Mouse (Mus musculus) mesoderm, embryonic 11.5 days (tissue): ENCODE data around the gene Col24a1.
"Not testable (repeated sequence)": the region's sequence is repeated elsewhere in the genome, so short reads cannot be mapped to it uniquely, and the experiment has no call there.

ENCODE experiments used
- DNase-seq: peaks from one replicate; pipeline ENCODE4 v3.0.0-alpha.2; 2012; ENCODE audit warnings: low read depth, low spot score

Gene Col24a1

DNA sequence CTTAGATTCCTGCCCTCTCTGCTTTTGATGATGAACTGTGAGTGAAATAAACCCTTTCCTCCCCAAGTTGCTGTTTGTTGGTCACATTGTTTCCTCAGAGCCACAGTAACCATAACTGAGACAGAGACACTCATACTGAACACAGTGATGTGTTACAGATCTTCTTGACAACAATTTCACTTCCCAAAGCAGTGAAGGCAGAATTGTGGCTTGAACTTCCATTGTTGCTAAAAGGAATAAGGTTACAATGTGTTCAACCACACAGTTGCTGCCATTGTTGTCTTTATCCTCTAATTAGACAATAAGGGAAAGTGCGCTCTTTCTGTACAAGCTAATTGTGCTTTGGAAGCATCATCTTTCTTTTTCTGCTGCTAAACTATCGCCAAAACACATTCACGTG is 61.7 kb downstream of the Col24a1 start:
- no peak for DNase-seq

DNA sequence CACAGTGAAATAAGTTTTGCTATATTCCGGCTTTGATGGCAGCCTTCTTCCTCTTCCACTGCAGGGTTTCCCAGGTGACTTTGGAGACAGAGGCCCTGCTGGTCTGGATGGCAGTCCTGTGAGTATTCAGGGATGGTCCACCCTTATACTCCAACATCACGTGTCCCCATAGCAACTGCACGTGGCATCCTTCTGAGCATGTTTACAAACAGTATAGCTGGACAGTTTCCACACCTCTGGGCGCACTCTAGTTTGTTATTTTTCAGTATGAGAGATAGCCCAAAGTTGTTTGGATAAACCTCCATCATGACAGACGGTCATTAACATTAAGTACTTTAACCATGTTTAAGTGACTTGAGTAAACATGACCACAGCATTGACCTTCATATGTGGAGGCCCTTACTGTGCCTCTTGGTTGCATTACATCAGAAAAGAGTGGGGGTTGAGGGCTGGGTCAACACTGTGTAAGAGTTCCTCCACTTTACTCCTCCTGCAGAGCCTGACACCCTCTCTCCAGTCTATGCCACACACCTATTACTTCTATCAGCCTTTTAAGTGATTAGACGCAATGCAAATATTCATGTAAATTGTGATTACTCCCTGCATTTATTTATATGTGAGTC is 64.7 kb downstream of the Col24a1 start:
- DNase-seq: no peak

DNA sequence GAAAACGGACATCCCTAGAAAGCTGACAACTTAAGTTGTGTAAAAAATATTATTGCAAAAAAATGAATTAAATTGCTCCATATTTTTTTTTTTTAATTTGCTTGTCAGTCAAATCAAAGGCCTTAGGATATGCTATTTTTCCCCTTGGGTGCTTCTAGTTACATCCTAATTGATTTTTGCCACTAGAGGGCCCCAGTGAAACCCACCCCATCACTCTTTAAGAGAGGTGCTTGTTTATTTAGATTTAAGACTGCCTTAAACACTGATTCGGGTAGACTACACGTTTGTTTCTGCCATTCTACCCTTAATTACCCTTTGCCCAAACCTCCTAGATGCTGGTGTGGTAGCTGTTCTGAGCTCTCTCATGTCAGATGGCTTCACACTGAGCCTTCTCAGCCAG is 73.0 kb downstream of the Col24a1 start:
- DNase-seq: peak; percentile 9

DNA sequence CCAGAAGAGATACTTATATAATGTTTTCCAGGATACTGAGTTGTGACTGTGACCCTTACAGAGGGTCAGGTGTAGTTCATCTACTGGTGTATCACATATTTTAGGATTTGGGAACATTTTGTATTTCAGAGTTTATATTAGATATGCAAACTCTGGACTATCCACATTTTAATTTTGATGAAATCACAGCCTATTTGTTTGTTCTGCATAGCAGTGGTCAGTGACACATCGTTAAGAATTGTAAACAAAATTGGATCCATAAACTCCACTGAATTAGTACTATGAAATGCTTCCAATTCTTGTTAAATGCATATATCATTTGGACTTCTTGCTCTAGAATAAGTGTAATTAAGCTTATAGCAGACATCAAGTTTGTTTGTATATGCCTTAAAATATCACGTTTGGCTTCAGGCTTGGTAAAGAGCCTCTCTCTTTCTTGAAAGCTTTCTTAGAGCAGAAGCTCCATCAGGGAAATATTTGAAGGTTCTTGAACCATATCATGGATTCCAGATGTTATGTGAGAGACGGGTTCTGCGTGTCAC is 75.0 kb downstream of the Col24a1 start:
- DNase-seq: no peak

DNA sequence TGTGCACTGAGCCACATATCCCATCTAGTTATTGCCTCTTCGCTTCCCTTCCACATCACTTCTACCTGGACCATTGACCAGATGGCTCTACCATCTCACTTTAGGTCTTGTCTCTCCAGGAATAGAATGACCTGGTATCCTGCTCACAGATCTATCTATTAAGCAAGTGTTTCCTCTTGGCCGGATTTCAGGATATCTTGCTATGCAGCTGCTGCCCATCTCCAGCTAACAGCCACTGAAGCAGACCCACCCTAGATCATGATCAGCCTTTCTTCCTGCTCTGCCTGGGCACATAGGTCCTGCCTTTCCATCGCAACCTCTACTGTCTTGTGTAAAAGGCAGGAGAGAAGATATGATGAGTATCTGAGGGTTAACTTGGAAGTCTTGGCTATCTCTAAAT is 84.0 kb downstream of the Col24a1 start:
- DNase-seq: no peak

DNA sequence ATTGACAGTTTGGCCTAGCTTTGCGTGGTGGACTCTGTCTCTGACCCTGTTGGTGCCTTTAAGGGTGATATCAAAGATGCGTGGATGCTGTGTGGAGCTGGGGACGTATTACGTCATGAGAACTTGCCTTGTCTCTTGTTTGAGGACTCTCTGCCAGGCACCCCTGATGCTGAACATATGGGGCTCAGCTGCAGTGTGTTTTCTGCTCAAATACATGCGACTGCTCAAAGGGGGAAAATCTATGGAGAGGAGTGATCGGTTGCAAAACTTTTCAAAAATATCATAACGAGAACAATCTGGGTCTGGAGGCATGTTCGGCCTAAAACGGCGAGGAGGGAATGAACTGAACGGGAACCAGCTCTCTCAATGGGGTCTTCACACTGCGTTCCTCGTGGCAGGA is 90.8 kb downstream of the Col24a1 start:
- no peak for DNase-seq

DNA sequence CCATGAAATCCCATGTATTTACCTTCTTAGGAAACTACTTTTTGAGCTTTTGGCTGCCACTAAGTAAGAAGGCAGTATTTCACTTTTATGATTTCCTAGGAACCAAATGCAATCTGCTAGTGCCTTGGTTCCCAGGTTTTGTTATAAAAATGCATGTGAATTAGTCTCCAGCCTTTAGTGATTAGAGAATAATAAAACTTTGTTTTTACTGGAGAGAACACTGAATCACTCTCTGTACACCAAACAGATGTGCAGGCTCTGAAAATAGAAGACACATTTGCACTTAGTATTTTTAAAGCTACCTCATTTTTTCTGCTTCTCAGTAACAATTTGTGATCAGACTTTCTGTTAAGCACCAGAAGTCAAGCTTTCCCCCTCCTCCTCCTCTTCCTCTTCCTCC is 94.2 kb downstream of the Col24a1 start:
- no peak for DNase-seq

DNA sequence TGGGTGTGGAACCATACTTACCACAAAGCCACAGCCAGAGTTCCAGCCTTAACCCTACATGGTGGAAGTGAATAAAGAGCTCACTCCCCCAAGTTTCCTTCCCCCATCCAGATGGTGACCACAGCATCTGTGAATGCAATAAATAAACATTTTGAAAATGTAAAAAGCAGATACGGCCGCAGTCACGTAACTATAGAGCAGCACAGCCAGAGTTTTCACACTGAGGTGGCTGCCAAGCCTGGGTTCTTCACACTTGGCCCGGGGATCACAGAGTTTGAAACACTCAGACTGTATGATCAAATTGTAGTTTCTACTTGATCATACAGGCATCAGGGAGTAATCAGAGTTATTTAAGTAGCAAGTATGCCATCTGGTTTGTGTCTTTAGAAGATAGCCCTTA is 98.4 kb downstream of the Col24a1 start:
- no peak for DNase-seq

DNA sequence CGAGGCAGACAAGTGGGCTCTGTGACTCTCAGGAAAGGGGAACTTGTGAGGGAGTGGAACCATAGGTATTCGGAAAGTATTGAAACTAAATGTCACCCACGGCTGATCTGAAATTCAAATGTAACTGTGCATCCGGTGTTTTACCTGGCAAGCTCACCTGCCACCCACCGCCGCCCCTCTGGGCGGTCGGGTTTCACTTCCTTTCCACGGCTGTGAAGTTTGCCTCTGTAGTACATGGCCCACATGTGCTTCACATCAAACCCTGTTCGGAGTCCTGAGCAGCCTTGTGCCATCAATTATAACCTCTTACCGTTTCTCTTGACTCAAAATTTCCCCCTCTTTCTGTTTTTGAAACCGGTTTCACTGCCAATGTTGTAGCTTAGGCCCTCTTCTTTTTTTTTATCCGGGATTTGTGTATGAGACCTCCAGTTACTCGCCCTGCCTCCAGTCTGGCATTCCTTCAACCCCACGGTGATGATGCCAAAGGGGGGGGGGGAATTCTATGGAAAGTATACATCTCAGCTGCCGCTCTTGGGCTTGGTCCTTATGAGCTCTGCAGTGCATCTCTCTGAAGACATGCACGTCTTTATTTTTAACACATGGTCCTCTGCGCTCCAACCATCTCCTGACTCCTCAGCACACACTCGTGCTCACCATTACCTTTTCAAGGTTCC is 99.9 kb downstream of the Col24a1 start:
- no peak for DNase-seq

DNA sequence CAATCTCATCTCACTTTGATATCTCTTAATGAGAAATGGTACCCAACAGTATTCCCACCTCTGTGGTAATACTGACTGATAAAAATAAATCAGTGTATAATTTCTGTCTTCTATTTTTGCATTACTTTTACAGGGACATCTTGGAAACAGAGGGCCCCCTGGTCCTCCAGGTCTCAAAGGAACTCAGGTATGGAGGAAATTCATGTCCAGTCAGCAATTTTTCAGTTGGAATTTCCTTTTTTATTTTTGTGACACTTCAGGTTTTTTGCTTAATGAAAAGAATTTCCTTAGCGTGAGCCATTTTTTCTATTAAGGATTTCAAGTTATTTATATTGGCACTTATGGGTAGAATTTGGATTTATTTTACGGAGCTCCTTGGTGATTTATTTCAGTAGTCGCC is 106.9 kb downstream of the Col24a1 start:
- DNase-seq: no peak

DNA sequence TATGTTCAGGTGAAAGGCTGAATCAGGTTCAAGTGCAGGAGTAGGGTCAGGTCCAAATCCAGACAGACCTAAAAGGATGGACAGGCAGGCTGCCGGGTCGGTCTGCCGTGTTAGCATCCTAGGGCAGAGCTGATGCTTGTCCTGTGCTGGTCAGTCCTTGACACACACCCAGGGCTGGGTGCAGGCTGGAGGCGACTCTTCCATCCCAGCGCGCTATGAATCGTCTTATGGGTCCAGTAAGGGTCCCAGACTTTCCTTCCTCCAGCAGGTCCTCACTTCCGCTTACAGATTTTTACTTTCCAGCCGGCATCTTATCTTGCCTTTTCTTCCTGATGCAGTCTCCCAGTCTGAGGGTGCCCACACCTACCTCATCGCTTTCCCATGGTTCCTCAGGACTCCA is 110.0 kb downstream of the Col24a1 start:
- DNase-seq: no peak

DNA sequence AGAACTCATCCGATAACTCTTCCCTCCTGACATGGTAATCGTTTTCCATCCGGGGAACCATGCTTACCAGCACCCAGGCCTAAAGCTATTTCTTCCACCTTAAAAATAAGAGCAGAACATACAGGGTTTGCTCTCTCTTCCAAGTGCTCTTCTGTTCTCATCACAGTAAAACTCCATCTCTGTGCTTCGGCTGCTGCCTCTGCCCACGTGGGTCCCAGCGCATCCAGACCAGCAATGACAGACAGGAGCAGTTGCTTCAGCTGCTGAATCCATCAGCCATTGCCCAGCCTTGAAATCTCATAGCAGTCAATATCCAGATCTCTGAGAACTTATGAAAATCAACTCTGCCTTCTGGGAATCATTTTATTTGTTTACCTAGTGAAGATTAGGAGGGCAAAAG is 110.7 kb downstream of the Col24a1 start:
- DNase-seq: no peak

DNA sequence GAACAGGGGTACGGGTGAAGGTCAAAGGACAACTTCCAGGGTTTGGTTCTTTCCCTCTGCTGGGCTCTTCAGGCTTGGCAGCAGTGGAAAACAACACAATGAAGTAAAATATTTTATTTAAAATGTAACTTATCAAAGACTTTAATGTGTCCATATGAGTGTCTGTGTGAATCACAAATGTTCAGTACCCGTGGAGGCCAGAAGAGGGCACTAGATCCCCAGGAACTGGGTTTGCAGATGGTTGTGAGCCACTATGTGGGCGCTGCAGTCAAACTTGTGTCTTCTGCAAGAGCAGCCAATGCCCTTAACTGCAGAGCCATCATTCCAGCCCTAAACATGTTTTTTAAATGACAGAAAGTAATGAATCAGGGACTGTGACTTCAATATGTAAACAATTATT is 115.8 kb downstream of the Col24a1 start:
- DNase-seq: no peak

DNA sequence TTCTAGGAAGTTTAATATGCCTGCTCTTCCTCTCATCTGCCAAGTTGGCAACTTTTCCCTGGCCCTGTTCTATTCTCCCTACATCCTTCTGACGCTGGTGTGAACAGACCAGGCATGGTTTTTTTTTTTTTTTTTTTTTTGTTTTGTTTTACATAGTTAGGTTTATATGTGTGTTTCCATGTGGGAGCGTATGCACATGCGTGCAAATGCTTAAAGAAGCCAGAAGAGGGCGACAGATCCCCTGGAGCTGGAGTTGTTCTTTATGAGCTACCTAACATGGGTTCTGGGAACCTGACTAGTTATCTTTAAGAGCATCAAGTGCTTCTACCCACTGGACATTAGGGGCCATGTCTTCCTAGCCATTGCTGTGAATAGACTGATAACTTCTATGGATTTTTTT is 119.9 kb downstream of the Col24a1 start:
- no peak for DNase-seq

DNA sequence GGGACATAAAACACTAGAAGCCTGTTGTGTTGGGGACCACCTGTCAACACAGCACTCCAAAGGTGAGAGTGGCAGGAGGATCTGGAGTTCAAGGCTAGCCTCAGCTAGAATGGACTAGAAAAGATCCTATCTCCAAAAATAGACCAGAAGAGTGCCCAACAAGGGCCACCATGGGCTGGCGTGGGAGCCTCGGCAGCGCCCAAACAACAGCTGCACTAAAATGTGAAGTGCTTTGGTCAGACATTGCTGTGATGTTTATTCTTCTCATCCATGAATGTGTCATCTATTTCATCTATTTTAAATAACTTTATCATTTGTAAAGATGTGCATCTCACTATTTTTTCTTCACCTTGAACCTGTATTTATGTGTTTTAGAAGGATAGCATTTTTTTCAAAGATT is 122.1 kb downstream of the Col24a1 start:
- no peak for DNase-seq

DNA sequence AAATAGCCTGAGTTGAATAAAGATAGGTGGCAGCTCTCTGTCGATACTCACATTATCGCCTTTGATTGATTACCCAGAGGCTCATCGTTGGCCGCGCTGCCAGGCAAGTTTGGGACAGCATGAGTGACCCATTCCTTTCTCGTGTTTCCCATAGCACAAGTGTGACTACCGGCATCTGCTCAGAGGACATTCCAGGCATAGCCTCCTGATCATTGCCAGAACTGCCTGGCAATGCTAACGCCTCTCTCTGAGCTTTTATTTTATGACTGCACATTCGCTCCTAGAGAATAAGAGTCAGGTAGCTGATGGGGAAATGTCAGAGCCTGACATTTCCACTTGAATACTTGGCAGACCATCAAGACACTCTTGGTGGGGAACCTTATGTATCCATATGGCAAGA is 125.5 kb downstream of the Col24a1 start:
- DNase-seq: no peak

DNA sequence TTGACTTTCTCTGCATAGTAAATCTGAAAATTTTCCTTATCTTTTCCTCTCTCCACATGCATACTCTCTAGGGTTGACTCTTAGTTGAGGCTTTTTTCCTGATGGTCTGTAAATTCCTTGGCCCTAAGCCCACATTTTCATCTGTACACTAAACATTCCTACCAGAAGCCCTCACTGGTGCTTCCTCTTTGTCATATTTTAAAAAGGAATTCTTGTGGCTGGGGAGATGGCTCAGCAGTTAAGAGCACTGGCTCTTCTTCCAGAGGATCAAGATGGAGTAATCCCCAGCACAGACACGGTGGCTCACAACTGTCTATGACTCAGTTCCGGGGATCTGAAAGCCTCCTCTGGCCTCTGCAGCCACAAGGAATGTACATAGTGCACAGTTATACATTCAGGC is 128.1 kb downstream of the Col24a1 start:
- DNase-seq: no peak

DNA sequence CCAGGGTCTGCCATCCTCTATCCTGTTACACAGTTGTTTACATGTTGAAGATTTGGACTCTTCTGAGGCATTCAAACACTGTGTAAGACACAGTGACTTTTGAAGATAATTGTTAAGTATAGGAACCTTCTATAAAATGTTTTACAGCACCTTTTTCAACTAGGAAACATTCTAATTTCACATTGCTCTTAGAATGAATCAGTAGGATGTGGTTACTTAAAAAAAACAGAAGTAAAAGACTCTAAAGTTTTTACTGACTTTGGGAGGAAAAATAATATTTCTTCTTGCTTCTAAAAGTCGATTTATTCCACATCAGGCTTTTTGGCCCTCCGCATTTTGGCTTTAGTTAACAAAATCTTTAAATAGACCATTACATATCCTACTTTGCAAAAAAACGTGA is 129.8 kb downstream of the Col24a1 start:
- no peak for DNase-seq

DNA sequence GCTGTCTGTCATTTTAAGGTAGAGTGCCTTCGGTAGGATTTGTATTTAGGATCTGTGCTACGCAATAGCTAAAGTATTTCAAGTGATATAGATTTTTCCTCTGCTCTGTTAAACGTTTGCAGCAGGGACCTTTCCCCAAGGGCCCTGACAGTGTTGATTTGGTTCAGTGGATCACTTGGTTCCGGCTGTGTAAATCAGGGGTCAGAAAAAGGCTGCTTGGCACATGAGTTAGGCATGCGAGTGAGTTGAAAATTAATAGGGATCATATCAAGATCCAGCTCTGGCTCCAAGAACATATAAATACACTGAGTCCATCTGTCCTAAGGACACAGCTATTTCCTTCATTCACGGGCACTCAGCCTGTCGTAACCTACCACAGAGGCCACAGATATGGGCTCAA is 146.1 kb downstream of the Col24a1 start:
- no peak for DNase-seq

DNA sequence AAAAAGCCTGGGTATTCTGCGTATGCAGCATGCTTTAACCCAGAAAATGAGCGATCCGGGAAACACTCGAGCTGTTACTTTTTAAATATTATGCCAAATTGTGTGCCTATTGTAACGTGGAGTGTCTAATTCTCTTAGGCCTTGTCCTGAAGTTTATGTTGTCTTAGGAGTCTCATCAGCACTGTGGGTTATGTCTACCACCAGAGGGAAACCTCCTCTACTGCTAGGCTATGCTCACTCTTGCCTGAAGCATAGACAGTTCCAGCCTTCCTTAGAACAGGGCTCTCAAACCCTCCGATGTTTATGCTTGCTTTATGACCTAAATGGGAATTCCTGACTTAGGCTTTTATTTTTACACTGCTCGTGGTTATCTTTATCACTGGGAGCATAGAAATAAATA is 146.8 kb downstream of the Col24a1 start:
- DNase-seq: no peak

DNA sequence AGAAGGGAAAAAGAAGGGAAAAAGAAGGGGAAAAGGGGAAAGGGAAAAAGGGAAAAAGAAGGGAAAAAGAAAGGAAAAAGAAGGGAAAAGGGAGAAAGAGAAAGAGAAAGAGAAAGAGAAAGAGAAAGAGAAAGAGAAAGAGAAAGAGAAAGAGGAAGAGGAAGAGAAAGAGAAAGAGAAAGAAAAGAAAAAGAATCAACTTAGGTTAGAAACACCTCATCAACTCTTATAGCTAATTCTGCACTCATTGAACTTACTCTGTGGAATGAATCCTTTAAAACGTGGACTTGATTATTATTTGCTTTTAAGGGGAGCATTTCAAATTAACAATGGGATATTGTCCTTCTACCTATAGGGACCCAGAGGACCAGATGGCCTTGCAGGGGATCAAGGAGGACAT is 148.7 kb downstream of the Col24a1 start:
- no peak for DNase-seq

DNA sequence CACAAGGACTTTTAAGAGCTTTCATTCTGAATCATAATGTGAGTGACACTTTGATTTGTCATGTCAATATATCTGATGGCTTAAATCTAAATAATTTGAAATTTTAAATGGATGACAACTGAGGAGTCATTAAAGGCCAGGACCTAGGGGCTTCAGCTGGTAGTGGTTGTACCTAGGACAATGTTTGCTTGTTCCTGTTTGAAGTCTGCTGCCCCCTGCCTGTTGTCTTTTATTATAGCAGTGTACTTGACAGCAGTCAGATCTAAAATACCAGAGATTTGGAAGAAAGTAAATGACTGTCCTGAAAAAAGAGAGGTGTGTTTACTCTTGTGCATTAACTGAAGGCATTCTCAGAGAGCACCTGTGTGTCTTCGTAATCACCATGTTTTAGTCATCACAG is 150.0 kb downstream of the Col24a1 start:
- peak; percentile 26 for DNase-seq

DNA sequence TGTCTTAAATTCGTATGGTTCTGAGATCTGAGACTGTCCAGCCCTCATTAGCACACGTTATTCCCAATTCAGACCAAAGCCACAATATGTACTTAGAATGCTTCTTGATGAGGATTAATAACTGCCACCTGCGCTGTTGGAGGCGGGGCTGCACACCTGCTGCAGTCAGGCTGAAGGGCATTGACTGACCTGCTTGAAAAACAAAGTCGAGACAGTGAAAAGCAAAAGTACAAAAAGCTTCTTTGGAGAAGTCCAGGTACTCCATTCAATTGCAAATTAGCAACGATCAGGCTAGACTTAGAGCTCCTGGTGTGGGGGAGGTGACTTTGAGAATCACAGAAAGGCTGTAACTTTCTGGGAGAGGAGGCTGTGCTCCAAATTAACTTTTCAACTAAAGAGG is 150.9 kb downstream of the Col24a1 start:
- DNase-seq: not testable (repeated sequence)

DNA sequence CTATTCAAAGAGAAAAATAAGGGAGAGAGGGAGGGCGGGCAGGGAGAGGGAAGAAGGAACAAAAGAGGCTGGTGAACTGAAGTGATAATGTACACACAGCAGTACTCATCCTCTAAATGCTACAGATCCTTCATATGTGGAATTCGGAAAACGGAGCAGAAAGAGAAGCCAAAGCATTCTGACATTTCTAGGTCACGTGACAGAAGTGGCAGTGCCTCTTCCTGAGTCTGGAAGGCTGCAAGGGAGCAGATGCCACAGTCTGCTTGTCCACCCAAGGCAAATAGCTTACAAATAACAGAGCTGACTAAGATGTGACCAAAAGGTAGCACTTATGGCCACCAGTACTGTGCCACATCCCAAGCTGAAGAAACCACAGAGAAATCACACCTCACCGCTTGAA is 164.8 kb downstream of the Col24a1 start:
- no peak for DNase-seq
